Mouse (Mus musculus): ENCODE measurements at regions not wholly inside any gene's neighbourhood (a gene's known extent, or its start where the extent isn't known, plus 50 kb on each side); places are given as distances from the start of the nearest gene placed in this dataset.

DNA sequence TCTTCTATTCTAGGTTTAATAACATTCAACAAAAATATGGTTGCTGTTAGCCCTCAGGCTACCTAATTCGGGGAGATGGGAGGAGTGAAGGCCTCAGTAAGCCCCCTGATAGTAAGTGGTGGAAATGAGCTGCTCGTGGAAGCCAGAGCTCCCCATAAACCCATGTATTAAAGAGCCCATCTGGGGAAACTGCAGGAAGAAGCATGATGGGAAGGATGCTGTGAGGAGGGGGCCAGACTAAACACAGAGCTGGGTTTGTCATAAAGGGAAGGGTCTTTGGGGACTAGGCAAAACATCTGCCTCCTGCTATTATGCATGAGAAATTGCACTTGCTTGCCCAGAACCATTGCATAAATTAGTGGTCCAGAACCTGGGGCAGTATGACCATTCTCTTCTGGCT is 369.3 kb downstream of the Tns1 start:
- H3K36me3 ChIP-seq (ENCODE audit: control insufficient read depth, insufficient read depth, low read length) = no peaks in the 10 kb centered on the region
- no peak overlapping the region for H3K9ac ChIP-seq (ENCODE audit: low read depth, low read length)
- WGBS = 75% methylated on average over 2 of the region's 2 CpGs
- no peak overlapping the region for H3K27ac ChIP-seq (ENCODE audit: low read length)
- ATAC-seq = no peak
- H3K9me3 ChIP-seq (ENCODE audit: control insufficient read depth, low read length) = no peaks in the 10 kb centered on the region
- H3K27me3 ChIP-seq (replicated peaks; ENCODE audit: control insufficient read depth, insufficient read depth, low read length) = no peaks in the 10 kb centered on the region
- H3K4me2 ChIP-seq (ENCODE audit: low read depth, low read length) = no peak overlapping the region
- no peaks in the 10 kb centered on the region for H3K4me1 ChIP-seq (ENCODE audit: control insufficient read depth, insufficient read depth, low read length)
- H3K4me3 ChIP-seq (ENCODE audit: low read length) = no peak overlapping the region

DNA sequence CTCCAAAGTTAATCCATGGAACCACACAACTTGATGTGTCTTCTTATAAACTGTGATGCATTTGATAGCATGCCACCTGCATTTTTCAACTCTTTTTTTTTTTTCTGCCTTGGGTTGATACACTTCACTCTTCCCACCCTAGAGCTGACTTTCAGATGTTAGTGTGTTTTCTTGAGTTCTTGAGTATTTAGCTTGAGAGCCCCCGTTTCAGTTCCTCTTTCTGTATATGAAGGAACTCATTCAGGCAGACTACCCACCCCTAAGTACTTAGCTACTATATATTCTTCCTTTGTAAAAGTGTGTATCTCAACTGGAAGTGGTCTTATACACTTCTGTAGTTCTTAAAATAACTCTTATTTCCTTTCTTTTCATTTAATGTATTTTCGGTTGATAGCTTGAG is 371.1 kb downstream of the Tns1 start:
- no peaks in the 10 kb centered on the region for H3K36me3 ChIP-seq (ENCODE audit: control insufficient read depth, insufficient read depth, low read length)
- no peak overlapping the region for H3K9ac ChIP-seq (ENCODE audit: low read depth, low read length)
- no peaks in the 10 kb centered on the region for H3K27me3 ChIP-seq (replicated peaks; ENCODE audit: control insufficient read depth, insufficient read depth, low read length)
- H3K9me3 ChIP-seq (ENCODE audit: control insufficient read depth, low read length) = no peaks in the 10 kb centered on the region
- no peak overlapping the region for H3K4me2 ChIP-seq (ENCODE audit: low read depth, low read length)
- no peak overlapping the region for H3K27ac ChIP-seq (ENCODE audit: low read length)
- WGBS = 88% methylated on average over 2 of the region's 2 CpGs
- H3K4me1 ChIP-seq (ENCODE audit: control insufficient read depth, insufficient read depth, low read length) = no peaks in the 10 kb centered on the region
- no peak overlapping the region for H3K4me3 ChIP-seq (ENCODE audit: low read length)
- ATAC-seq = no peak

DNA sequence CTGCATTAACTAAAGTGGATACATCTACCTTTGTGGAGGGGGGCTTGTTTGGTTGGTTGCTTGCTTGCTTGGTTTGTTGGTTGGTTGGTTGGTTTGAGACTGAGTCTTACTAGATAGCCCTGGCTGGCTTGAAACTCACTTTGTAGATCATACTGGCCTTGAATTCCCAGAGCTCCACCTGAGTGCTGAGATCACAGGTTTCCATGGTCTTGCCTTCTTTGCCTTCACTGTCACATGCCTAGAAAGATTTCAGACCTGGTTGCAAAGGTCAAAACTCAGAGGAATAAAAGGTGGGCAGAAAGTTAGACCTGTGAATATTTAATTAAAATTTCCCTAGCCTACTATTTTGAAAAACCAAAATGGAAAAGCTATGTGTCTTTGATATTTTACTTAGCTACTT is 375.5 kb downstream of the Tns1 start:
- ATAC-seq = no peak
- H3K36me3 ChIP-seq (ENCODE audit: control insufficient read depth, insufficient read depth, low read length) = no peaks in the 10 kb centered on the region
- H3K4me2 ChIP-seq (ENCODE audit: low read depth, low read length) = no peak overlapping the region
- H3K4me3 ChIP-seq (ENCODE audit: low read length) = no peak overlapping the region
- H3K27ac ChIP-seq (ENCODE audit: low read length) = no peak overlapping the region
- no peaks in the 10 kb centered on the region for H3K9me3 ChIP-seq (ENCODE audit: control insufficient read depth, low read length)
- no peak overlapping the region for H3K9ac ChIP-seq (ENCODE audit: low read depth, low read length)
- H3K4me1 ChIP-seq (ENCODE audit: control insufficient read depth, insufficient read depth, low read length) = peaks cover 2% of the 10 kb centered on the region; the same call in 1 of the 2 replicates
- no peaks in the 10 kb centered on the region for H3K27me3 ChIP-seq (replicated peaks; ENCODE audit: control insufficient read depth, insufficient read depth, low read length)

DNA sequence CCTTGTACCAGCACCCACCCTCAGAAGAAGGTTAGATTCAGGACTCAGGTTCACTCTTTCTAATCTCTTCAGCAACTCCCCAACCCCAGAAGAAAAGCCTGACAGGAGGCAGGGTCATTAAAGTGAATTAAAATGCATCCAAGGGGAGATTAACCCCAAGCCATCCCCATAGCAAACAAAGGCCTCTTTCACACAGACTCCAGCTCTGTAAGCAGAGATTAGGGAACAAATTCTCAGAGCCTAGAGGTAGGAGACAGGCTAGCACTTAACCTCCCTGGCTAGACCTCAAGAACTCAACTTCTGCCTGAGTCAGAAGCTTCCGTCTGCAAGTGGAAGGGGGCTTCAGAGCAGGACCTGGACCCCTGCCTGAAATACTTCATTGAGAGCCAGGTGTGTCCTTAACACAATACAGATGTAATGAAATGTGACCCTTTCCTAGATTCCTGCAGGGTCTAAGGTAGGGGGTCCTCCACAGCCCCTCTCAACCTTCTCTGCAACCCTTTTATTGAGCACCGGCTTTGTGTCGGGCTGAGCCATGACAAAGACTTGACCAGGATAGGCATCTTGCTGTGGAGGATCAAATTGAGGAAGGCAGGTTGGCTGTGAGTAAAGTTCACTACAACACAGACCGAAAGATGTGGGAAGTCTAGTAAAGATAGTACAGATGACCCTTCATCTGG is 379.6 kb downstream of the Tns1 start:
- Histone ChIP-seq H3K9ac (ENCODE audit: low read depth, low read length) (no peak overlapping the region), H3K4me3 (ENCODE audit: low read length) (no peak overlapping the region), H3K27ac (ENCODE audit: low read length) (0 out of 2 replicates have a peak overlapping the region, but pooled peaks have one; percentile 2), H3K27me3 (replicated peaks; ENCODE audit: control insufficient read depth, insufficient read depth, low read length) (no peaks in the 10 kb centered on the region), H3K4me2 (ENCODE audit: low read depth, low read length) (no peak overlapping the region), H3K4me1 (ENCODE audit: control insufficient read depth, insufficient read depth, low read length) (peaks cover 4% of the 10 kb centered on the region; the same call in 1 of the 2 replicates), H3K9me3 (ENCODE audit: control insufficient read depth, low read length) (no peaks in the 10 kb centered on the region), H3K36me3 (ENCODE audit: control insufficient read depth, insufficient read depth, low read length) (no peaks in the 10 kb centered on the region)
- no peak for ATAC-seq
- 73% methylated on average over 4 of the region's 4 CpGs for WGBS

DNA sequence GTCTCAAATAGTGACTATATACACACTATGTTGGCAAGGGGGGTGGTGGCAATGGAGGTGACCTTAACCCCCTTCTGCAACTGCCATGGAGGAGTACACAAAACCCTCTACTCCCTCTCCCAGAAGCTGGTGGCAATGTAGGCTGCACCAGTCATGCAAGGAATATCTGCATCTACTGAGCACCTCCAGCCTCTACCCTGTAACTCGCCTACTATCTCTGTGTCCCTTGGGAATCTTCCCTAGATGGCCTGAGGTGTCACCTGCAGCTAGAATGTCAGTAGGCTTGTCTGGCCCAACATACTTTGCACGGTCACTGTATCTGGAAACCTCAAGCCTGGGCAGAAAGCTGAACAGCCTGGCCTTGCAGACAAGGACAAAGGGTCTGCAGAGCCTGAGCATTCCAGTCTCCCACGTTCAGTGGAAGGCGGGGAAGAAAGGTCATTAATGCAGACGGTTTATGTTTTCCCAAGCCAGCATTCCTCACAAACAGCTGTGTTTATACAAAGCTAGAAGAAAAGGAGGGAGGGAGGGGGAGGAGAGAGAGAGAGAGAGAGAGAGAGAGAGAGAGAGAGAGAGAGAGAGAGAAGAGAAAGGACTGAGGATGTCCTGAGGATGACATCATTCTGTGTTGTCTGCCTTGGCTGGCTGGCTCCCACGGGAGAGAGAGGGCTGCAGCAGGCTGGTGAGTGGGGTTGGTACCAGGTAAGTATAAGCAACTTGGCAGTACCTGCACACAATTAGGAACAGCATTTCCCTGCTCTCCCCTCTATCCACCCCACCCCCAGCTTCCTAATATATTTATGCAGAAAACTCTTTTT is 380.3 kb downstream of the Tns1 start:
- Histone ChIP-seq H3K4me1 (ENCODE audit: control insufficient read depth, insufficient read depth, low read length) (peaks cover 4% of the 10 kb centered on the region; the same call in 1 of the 2 replicates), H3K4me2 (ENCODE audit: low read depth, low read length) (no peak overlapping the region), H3K9ac (ENCODE audit: low read depth, low read length) (no peak overlapping the region), H3K36me3 (ENCODE audit: control insufficient read depth, insufficient read depth, low read length) (no peaks in the 10 kb centered on the region), H3K9me3 (ENCODE audit: control insufficient read depth, low read length) (no peaks in the 10 kb centered on the region), H3K4me3 (ENCODE audit: low read length) (no peak overlapping the region), H3K27ac (ENCODE audit: low read length) (peak overlapping the region; percentile 23; the same call in 1 of the 2 replicates), H3K27me3 (replicated peaks; ENCODE audit: control insufficient read depth, insufficient read depth, low read length) (no peaks in the 10 kb centered on the region)
- 20% methylated on average over 6 of the region's 6 CpGs for WGBS
- peak; percentile 90 for ATAC-seq

DNA sequence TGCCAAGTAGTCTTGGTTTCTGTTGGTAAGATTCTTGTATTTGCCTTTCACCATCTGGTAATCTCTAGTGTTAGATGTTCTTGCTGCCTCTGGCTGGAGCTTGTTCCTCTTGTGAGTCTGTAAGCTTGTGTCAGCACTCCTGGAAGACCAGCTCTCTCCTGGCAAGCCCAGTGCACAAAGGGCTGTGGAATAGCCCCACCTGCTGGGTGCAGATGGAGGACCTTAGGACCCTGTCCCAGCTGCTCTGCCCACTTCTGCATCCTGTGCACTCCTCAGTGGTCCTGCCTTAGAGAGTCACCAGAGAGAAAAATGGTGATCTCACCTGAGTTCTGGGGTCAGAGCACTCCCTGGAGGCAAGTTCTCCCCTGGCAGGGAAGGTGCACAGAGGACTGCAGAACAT is 387.2 kb downstream of the Tns1 start:
- Histone ChIP-seq H3K4me2 (ENCODE audit: low read depth, low read length) (no peak overlapping the region), H3K9me3 (ENCODE audit: control insufficient read depth, low read length) (no peaks in the 10 kb centered on the region), H3K9ac (ENCODE audit: low read depth, low read length) (no peak overlapping the region), H3K36me3 (ENCODE audit: control insufficient read depth, insufficient read depth, low read length) (no peaks in the 10 kb centered on the region), H3K4me3 (ENCODE audit: low read length) (no peak overlapping the region), H3K27ac (ENCODE audit: low read length) (no peak overlapping the region), H3K27me3 (replicated peaks; ENCODE audit: control insufficient read depth, insufficient read depth, low read length) (no peaks in the 10 kb centered on the region), H3K4me1 (ENCODE audit: control insufficient read depth, insufficient read depth, low read length) (no peaks in the 10 kb centered on the region)
- ATAC-seq = no peak

DNA sequence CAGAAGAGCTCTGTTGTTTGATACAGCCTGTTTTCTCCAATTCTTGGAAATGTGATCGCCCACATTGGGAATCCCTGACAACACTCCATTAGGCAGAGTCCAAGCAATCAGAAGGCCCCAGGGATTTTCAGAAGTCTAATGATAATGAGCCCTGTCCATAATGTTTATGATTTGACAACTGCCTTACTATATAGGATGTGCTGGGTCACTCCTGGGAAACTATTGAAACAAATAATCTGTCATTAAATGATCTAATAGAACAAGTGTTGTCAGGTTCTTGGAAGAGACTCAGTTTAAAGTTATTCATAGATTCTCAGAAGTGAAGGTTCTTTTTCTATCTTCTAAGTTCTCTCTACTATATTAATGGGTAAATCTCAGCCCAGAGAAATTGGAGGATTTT is 395.9 kb downstream of the Tns1 start:
- WGBS = 85% methylated on average over 1 of the region's 1 CpGs
- H3K27me3 ChIP-seq (replicated peaks; ENCODE audit: control insufficient read depth, insufficient read depth, low read length) = no peaks in the 10 kb centered on the region
- H3K4me1 ChIP-seq (ENCODE audit: control insufficient read depth, insufficient read depth, low read length) = no peaks in the 10 kb centered on the region
- H3K4me2 ChIP-seq (ENCODE audit: low read depth, low read length) = no peak overlapping the region
- no peak overlapping the region for H3K27ac ChIP-seq (ENCODE audit: low read length)
- H3K4me3 ChIP-seq (ENCODE audit: low read length) = no peak overlapping the region
- no peak for ATAC-seq
- H3K9me3 ChIP-seq (ENCODE audit: control insufficient read depth, low read length) = no peaks in the 10 kb centered on the region
- no peaks in the 10 kb centered on the region for H3K36me3 ChIP-seq (ENCODE audit: control insufficient read depth, insufficient read depth, low read length)
- no peak overlapping the region for H3K9ac ChIP-seq (ENCODE audit: low read depth, low read length)

DNA sequence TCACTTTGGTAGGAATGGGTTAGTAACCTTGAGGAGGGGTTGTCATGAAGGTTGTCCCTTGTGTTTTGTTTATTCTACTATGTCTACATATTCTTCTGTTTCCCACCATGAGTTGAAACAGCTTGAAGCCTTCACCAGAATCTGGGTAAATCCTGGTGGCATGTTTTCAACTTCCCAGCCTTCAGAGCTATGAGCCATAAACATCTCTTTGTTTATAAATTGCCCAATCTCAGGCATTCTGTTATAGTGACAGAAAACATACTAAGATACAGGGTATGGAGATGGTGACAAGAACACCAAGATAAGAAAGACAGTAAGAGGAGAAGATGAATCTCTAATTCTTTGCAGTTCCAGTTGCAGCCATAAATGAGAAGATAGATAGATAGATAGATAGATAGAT is 396.5 kb downstream of the Tns1 start:
- Histone ChIP-seq H3K27me3 (replicated peaks; ENCODE audit: control insufficient read depth, insufficient read depth, low read length) (no peaks in the 10 kb centered on the region), H3K27ac (ENCODE audit: low read length) (no peak overlapping the region), H3K9me3 (ENCODE audit: control insufficient read depth, low read length) (no peaks in the 10 kb centered on the region), H3K4me1 (ENCODE audit: control insufficient read depth, insufficient read depth, low read length) (no peaks in the 10 kb centered on the region), H3K4me3 (ENCODE audit: low read length) (no peak overlapping the region), H3K4me2 (ENCODE audit: low read depth, low read length) (no peak overlapping the region), H3K36me3 (ENCODE audit: control insufficient read depth, insufficient read depth, low read length) (no peaks in the 10 kb centered on the region), H3K9ac (ENCODE audit: low read depth, low read length) (no peak overlapping the region)
- no peak for ATAC-seq

DNA sequence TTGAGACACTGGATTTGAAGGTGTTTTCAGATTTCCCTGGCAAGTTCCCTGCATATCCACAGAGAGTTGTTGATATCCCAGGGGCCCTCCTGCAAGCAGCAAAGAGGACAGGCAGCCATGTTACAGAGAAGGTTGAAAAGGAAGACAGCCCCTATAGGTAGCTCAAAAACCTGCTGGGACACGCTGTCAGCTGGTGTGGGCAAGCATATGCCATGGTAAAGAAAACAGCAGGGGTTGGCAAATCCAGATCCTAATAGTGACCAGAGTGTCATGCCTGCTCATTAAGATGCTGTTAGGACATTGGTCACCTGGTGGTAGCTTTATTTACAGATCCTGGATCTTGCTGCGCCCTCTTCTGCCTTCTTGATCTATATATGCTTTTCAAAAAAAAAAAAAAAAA is 397.6 kb downstream of the Tns1 start:
- no peak for ATAC-seq
- 93% methylated on average over 2 of the region's 2 CpGs for WGBS
- no peak overlapping the region for H3K9ac ChIP-seq (ENCODE audit: low read depth, low read length)
- H3K4me2 ChIP-seq (ENCODE audit: low read depth, low read length) = no peak overlapping the region
- no peak overlapping the region for H3K27ac ChIP-seq (ENCODE audit: low read length)
- no peaks in the 10 kb centered on the region for H3K9me3 ChIP-seq (ENCODE audit: control insufficient read depth, low read length)
- H3K4me3 ChIP-seq (ENCODE audit: low read length) = no peak overlapping the region
- no peaks in the 10 kb centered on the region for H3K36me3 ChIP-seq (ENCODE audit: control insufficient read depth, insufficient read depth, low read length)
- H3K4me1 ChIP-seq (ENCODE audit: control insufficient read depth, insufficient read depth, low read length) = no peaks in the 10 kb centered on the region
- no peaks in the 10 kb centered on the region for H3K27me3 ChIP-seq (replicated peaks; ENCODE audit: control insufficient read depth, insufficient read depth, low read length)
